Mouse (Mus musculus) layer of hippocampus, postnatal 25 days (tissue): ENCODE results near the gene Arsb. TPM values are rescaled to one million over a fixed set of nuclear protein-coding genes. Genes with fewer than 3 reads are reported as not detected.

Experiments
- DNase-seq, 2 experiments: peaks; one replicate each; pipeline ENCODE4 v3.0.0; 2022; ENCODE audit warnings: mixed read lengths in 2 of 2, low spot score in 1 of 2; ENCODE audit errors: extremely low spot score in 1 of 2
- total RNA-seq, 2 experiments: library from RNA; stranded (reverse); gene quantifications; 2 replicates each; pipeline ENCODE4 v1.2.3; 2021

The Arsb gene
- 100 to 1,000 TPM in 1 of 2 experiments, 10 to 100 TPM in 1; 96.6 to 102 TPM for total RNA-seq

GRCm38 (mm10) chr13:93771588-93772278, at the start of gene Arsb:
Gene Arsb, plus strand, starts transcription at chr13:93771630.
- peak; percentile 67 to 71 for DNase-seq

GRCm38 (mm10) chr13:93721916-93722315, 49.5 kb upstream of the Arsb start:
- DNase-seq: no peak

- no peak for DNase-seq
These were observed 48.0 kb upstream of the Arsb start for GRCm38 (mm10) chr13:93723455-93723854.

- DNase-seq: peak in 1 of 2 experiments; percentile 25
These were observed 47.2 kb upstream of the Arsb start for GRCm38 (mm10) chr13:93724206-93724605.

- DNase-seq: no peak
These were observed 36.2 kb upstream of the Arsb start for GRCm38 (mm10) chr13:93735131-93735636.

- no peak for DNase-seq
These were observed 27.3 kb upstream of the Arsb start for GRCm38 (mm10) chr13:93744118-93744517.

GRCm38 (mm10) chr13:93752597-93753400, 18.6 kb upstream of the Arsb start:
- no peak for DNase-seq

- no peak for DNase-seq
These were observed 16.3 kb upstream of the Arsb start for GRCm38 (mm10) chr13:93755084-93755483.

- DNase-seq: no peak
These were observed 14.8 kb upstream of the Arsb start for GRCm38 (mm10) chr13:93756674-93757073.

- no peak for DNase-seq
These were observed 13.9 kb upstream of the Arsb start for GRCm38 (mm10) chr13:93757514-93757913.

GRCm38 (mm10) chr13:93758149-93758898, 13.1 kb upstream of the Arsb start:
- DNase-seq: no peak

GRCm38 (mm10) chr13:93761831-93762230, 9.6 kb upstream of the Arsb start:
- DNase-seq: no peak

GRCm38 (mm10) chr13:93762879-93763278, 8.6 kb upstream of the Arsb start:
- DNase-seq: no peak

- DNase-seq: no peak
These were observed 7.0 kb upstream of the Arsb start for GRCm38 (mm10) chr13:93764321-93764973.

- DNase-seq: no peak
These were observed 321 bp upstream of the Arsb start for GRCm38 (mm10) chr13:93771031-93771587.

GRCm38 (mm10) chr13:93772279-93772636, 828 bp downstream of the Arsb start:
- DNase-seq: no peak

GRCm38 (mm10) chr13:93772861-93773260, 1.4 kb downstream of the Arsb start:
- no peak for DNase-seq

GRCm38 (mm10) chr13:93773704-93774315, 2.4 kb downstream of the Arsb start:
- no peak for DNase-seq

- DNase-seq: no peak
These were observed 11.4 kb downstream of the Arsb start for GRCm38 (mm10) chr13:93782823-93783222.

- DNase-seq: no peak
These were observed 13.9 kb downstream of the Arsb start for GRCm38 (mm10) chr13:93785329-93785728.
